Mouse (Mus musculus) midbrain, embryonic 14.5 days (tissue): Measurements from ENCODE around the gene Tet2. TPM values are rescaled to one million over a fixed set of nuclear protein-coding genes. Genes with fewer than 3 reads are reported as not detected.
A peak's percentile ranks its signal among the peaks of the same experiment; 100 is the strongest.

Experiments used
- ATAC-seq: fragments of 200-750 bp; cut with Nextera tagmentation; 2 replicates; pipeline ENCODE4 v1.8.0; 2017; ENCODE audit warnings: moderate number of reproducible peaks, moderate library complexity; ENCODE audit not compliant: low FRiP score, low TSS enrichment
- DNase-seq: peaks from one replicate; pipeline ENCODE4 v3.0.0-alpha.2; 2015
- H3K27ac ChIP-seq: fragments of 300-500 bp; sonication (generic); replicated peaks from 2 replicates; pipeline ENCODE4 v1.5.1; 2014; ENCODE audit warnings: mild to moderate bottlenecking, low read depth, low read length, moderate library complexity
- H3K27me3 ChIP-seq: fragments of 300-500 bp; sonication (generic); 2 replicates; pipeline ENCODE4 v1.6.1; 2014; ENCODE audit warnings: low read length, control low read depth, mixed read lengths; ENCODE audit not compliant: control insufficient read depth, insufficient read depth
- H3K36me3 ChIP-seq: fragments of 300-500 bp; sonication (generic); 2 replicates; pipeline ENCODE4 v1.6.1; 2014; ENCODE audit warnings: low read length, control low read depth; ENCODE audit not compliant: control insufficient read depth, insufficient read depth
- H3K4me1 ChIP-seq: fragments of 300-500 bp; sonication (generic); 2 replicates; pipeline ENCODE4 v1.6.1; 2014; ENCODE audit warnings: mild to moderate bottlenecking, antibody characterized with exemption, low read length, control low read depth; ENCODE audit not compliant: control insufficient read depth, insufficient read depth
- H3K4me2 ChIP-seq: fragments of 300-500 bp; sonication (generic); 2 replicates; pipeline ENCODE4 v1.6.1; 2014; ENCODE audit warnings: mild to moderate bottlenecking, low read length, moderate library complexity
- H3K4me3 ChIP-seq: fragments of 300-500 bp; sonication (generic); replicated peaks from 2 replicates; pipeline ENCODE4 v1.5.1; 2014; ENCODE audit warnings: low read depth, low read length
- H3K9ac ChIP-seq: fragments of 300-500 bp; sonication (generic); replicated peaks from 2 replicates; pipeline ENCODE4 v1.6.1; 2014; ENCODE audit warnings: mild to moderate bottlenecking, low read length, moderate library complexity
- H3K9me3 ChIP-seq: fragments of 300-500 bp; sonication (generic); 2 replicates; pipeline ENCODE4 v1.6.1; 2016; ENCODE audit warnings: low read length, control low read depth, mixed read lengths; ENCODE audit not compliant: control insufficient read depth
- WGBS: fragments of 180-500 bp; shearing (Covaris S2); extraction: QIAGEN DNeasy Blood & Tissue Kit; methylation state at CpG from one replicate; pipeline ENCODE4 v1.1.7; 2014; 5-methylcytosine and 5-hydroxymethylcytosine counted together
- polyA plus RNA-seq: library from polyadenylated mRNA; unstranded; fragments of >200 nt; fragmentation: Nextera tagmentation; extraction: Ambion mirVana; gene quantifications from 2 replicates; pipeline ENCODE4 v1.2.1, GENCODE M21; 2014

Tet2 gene
- polyA plus RNA-seq, 1 experiment from 2014 or later: 25.6 TPM

- Histone ChIP-seq H3K27me3 (no peaks in the 10 kb centered on the region), H3K27ac (no peak overlapping the region), H3K9ac (no peak overlapping the region), H3K4me3 (no peak overlapping the region), H3K4me2 (no peak overlapping the region), H3K36me3 (0 out of 2 replicates have a peak, but pooled peaks cover 2% of the 10 kb centered on the region), H3K9me3 (no peaks in the 10 kb centered on the region), H3K4me1 (no peaks in the 10 kb centered on the region)
- no peak for ATAC-seq
- no peak for DNase-seq
- WGBS: 81% methylated on average over 3 of the region's 3 CpGs
These were observed 26.1 kb downstream of the Tet2 start for GRCm38 (mm10) chr3:133518801-133519200.

- ATAC-seq (no peak), DNase-seq (no peak)
- WGBS: 87% methylated on average over 6 of the region's 6 CpGs
- no peaks in the 10 kb centered on the region for H3K9me3 ChIP-seq
- no peak overlapping the region for H3K9ac ChIP-seq
- H3K4me1 ChIP-seq: no peaks in the 10 kb centered on the region
- H3K27me3 ChIP-seq: no peaks in the 10 kb centered on the region
- no peak overlapping the region for H3K4me2 ChIP-seq
- H3K4me3 ChIP-seq: no peak overlapping the region
- no peak overlapping the region for H3K27ac ChIP-seq
- H3K36me3 ChIP-seq: peaks cover 7% of the 10 kb centered on the region
These were observed 26.8 kb downstream of the Tet2 start for GRCm38 (mm10) chr3:133518116-133518515.

- no peak overlapping the region for H3K27ac ChIP-seq
- WGBS: 93% methylated on average over 6 of the region's 6 CpGs
- no peak; the same call in 1 of the 2 replicates for ATAC-seq
- no peak overlapping the region for H3K9ac ChIP-seq
- peaks cover 14% of the 10 kb centered on the region for H3K36me3 ChIP-seq
- H3K4me3 ChIP-seq: no peak overlapping the region
- DNase-seq: no peak
- H3K4me1 ChIP-seq: no peaks in the 10 kb centered on the region
- H3K9me3 ChIP-seq: no peaks in the 10 kb centered on the region
- H3K4me2 ChIP-seq: no peak overlapping the region
- H3K27me3 ChIP-seq: no peaks in the 10 kb centered on the region
These were observed 27.5 kb downstream of the Tet2 start for GRCm38 (mm10) chr3:133517406-133517805.

- Histone ChIP-seq H3K4me2 (no peak overlapping the region), H3K36me3 (peaks cover 26% of the 10 kb centered on the region), H3K27me3 (no peaks in the 10 kb centered on the region), H3K4me3 (no peak overlapping the region), H3K9ac (no peak overlapping the region), H3K9me3 (no peaks in the 10 kb centered on the region), H3K4me1 (no peaks in the 10 kb centered on the region), H3K27ac (no peak overlapping the region)
- WGBS: 83% methylated on average over 6 of the region's 6 CpGs
- DNase-seq (peak; percentile 72), ATAC-seq (no peak)
These were observed 28.8 kb downstream of the Tet2 start for GRCm38 (mm10) chr3:133516137-133516536.

- no peaks in the 10 kb centered on the region for H3K9me3 ChIP-seq
- H3K36me3 ChIP-seq: peaks cover 30% of the 10 kb centered on the region
- H3K4me3 ChIP-seq: no peak overlapping the region
- no peak for ATAC-seq
- H3K4me1 ChIP-seq: no peaks in the 10 kb centered on the region
- H3K9ac ChIP-seq: no peak overlapping the region
- DNase-seq: no peak
- no peaks in the 10 kb centered on the region for H3K27me3 ChIP-seq
- no peak overlapping the region for H3K4me2 ChIP-seq
- 95% methylated on average over 8 of the region's 8 CpGs for WGBS
- no peak overlapping the region for H3K27ac ChIP-seq
These were observed 29.6 kb downstream of the Tet2 start for GRCm38 (mm10) chr3:133515204-133515969.

- DNase-seq (no peak), ATAC-seq (no peak)
- no peak overlapping the region for H3K27ac ChIP-seq
- no peak overlapping the region for H3K4me2 ChIP-seq
- no peak overlapping the region for H3K4me3 ChIP-seq
- H3K9ac ChIP-seq: no peak overlapping the region
- 97% methylated on average over 12 of the region's 12 CpGs for WGBS
- H3K27me3 ChIP-seq: no peaks in the 10 kb centered on the region
- H3K36me3 ChIP-seq: peaks cover 31% of the 10 kb centered on the region
- no peaks in the 10 kb centered on the region for H3K4me1 ChIP-seq
- no peaks in the 10 kb centered on the region for H3K9me3 ChIP-seq
These were observed 30.6 kb downstream of the Tet2 start for GRCm38 (mm10) chr3:133514290-133514689.

GRCm38 (mm10) chr3:133513475-133513874 is 31.5 kb downstream of the Tet2 start:
- H3K4me2 ChIP-seq: no peak overlapping the region
- no peak overlapping the region for H3K9ac ChIP-seq
- 90% methylated on average over 7 of the region's 7 CpGs for WGBS
- H3K27me3 ChIP-seq: no peaks in the 10 kb centered on the region
- ATAC-seq (no peak), DNase-seq (no peak)
- no peak overlapping the region for H3K27ac ChIP-seq
- no peaks in the 10 kb centered on the region for H3K4me1 ChIP-seq
- H3K9me3 ChIP-seq: no peaks in the 10 kb centered on the region
- H3K4me3 ChIP-seq: no peak overlapping the region
- peaks cover 31% of the 10 kb centered on the region for H3K36me3 ChIP-seq

- no peak overlapping the region for H3K27ac ChIP-seq
- H3K4me1 ChIP-seq: no peaks in the 10 kb centered on the region
- H3K27me3 ChIP-seq: no peaks in the 10 kb centered on the region
- no peak overlapping the region for H3K9ac ChIP-seq
- DNase-seq (no peak), ATAC-seq (no peak)
- 92% methylated on average over 4 of the region's 4 CpGs for WGBS
- peaks cover 31% of the 10 kb centered on the region for H3K36me3 ChIP-seq
- H3K4me3 ChIP-seq: no peak overlapping the region
- no peaks in the 10 kb centered on the region for H3K9me3 ChIP-seq
- H3K4me2 ChIP-seq: no peak overlapping the region
These were observed 34.6 kb downstream of the Tet2 start for GRCm38 (mm10) chr3:133510368-133510767.

- Histone ChIP-seq H3K9ac (no peak overlapping the region), H3K36me3 (peaks cover 31% of the 10 kb centered on the region), H3K27me3 (no peaks in the 10 kb centered on the region), H3K9me3 (no peaks in the 10 kb centered on the region), H3K4me1 (no peaks in the 10 kb centered on the region), H3K27ac (no peak overlapping the region), H3K4me2 (no peak overlapping the region), H3K4me3 (no peak overlapping the region)
- WGBS: 93% methylated on average over 2 of the region's 2 CpGs
- ATAC-seq: no peak
- no peak for DNase-seq
These were observed 35.1 kb downstream of the Tet2 start for GRCm38 (mm10) chr3:133509796-133510195.
